Mouse (Mus musculus) layer of hippocampus, postnatal 14 days (tissue): ENCODE measurements at regions not wholly inside any gene's neighbourhood (a gene's known extent, or its start where the extent isn't known, plus 50 kb on each side); places are given as distances from the start of the nearest gene placed in this dataset.
A peak's percentile ranks its signal among the peaks of the same experiment; 100 is the strongest.

ENCODE experiments used
- DNase-seq, 2 experiments: peaks; one replicate each; pipeline ENCODE4 v3.0.0; 2021 to 2022; ENCODE audit warnings: low spot score in 2 of 2, mixed read lengths in 1 of 2

DNA sequence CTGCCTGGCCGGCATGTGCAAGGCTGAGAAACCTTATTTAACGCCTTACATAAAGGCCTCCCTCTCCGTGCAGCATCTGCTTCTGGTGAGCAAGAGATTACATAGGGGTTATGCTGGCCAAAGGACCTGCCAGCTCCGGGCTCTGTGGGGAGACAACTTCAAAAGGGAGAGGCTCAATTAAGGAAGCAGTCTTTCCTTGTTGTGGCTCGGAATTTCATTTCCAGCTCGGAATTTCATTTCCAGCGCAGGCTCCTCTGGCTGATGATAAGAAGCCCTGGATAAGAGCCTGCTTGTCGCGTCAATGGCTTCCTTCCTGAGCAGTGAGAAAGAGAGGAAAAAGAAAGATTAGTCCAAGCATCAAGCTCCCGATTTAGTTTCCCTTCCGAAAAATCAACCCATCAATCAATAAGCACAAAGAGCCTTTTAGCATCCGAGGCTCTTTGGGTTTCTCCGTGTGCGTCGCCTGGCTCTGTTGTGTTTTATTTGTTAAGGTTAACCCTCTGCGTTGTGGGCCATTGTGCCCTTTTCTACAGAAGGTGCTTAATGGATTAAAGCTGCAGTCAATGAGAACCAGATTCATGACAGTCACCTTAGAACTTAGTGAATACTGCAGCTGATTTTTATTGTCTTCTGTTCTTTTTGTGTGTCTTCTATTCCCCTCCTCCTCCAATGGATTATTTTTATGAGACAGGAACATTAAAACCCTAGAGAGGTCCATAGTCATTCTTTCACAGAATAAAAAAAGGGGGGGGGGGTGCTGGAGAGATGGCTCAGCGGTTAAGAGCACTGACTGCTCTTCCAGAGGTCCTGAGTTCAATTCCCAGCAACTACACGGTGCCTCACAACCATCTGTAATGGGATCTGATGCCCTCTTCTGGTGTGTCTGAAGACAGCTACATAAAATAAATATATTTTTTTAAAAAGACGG lies 218.3 kb downstream of the Myo1b start:
- DNase-seq, result peak; percentile 17 to 18

DNA sequence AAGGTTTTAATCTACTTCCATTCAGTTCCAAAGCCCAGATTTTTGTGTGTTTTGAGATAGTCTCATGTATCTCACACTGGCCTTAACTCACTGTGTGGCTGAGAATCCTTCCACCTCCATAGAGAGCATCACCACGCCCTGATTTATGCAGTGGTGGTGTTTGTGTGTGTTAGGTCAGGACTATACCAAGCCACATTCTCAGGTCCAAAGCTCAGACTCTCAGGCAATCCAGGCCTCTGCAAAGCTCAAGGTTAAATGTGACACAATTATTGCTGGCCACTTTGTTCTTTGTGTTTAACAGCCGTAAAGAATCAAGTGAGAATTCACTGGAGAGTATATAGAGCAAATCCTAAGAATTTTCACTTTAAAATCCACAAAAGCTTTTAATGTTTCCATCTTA lies 218.2 kb upstream of the Nabp1 start:
- no peak for DNase-seq

- DNase-seq, result no peak
Observed at GRCm38 (mm10) chr1:51690878-51691277, 212.7 kb upstream of the Nabp1 start.

DNA sequence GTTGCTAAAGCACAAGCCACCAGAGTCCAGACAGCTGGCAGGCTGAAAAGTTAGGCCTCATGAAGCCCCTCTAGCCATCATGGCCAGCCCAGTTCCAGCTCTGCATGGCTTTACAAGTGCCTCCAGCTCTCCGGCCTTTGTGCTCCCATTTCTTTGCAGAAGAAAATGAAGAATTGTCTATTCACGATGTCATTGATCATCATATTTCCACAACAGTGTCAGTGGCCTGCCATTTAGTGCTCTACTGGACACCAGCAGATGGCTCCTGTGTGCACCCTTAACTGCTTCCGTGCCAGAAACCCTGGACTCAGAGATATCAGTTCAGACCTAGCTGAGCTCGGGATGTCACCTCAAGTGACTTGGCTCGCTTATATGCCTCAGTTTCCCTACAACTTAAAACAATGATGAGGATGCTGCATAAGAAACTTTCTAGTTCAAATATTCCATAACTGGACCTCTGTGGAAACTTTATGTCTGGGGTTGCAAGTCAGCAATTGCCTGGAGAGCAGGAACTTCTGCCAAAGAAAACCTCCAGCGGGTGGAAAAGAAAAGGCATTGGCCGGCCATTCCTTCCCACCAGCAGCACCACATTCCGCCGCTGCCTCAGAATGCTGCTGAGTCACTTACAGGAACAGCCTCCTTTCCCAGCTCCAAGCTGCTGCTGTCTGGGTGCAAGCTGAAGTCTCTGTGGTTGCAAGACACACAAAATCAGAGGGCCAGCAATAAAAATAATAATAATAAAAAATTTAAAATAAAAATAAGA lies 211.4 kb upstream of the Nabp1 start:
- no peak for DNase-seq

GRCm38 (mm10) chr1:51688946-51689345 lies 210.7 kb upstream of the Nabp1 start:
- no peak for DNase-seq

- no peak for DNase-seq
Observed at GRCm38 (mm10) chr1:51688224-51688545, 210.0 kb upstream of the Nabp1 start.

- DNase-seq, result no peak
Observed at GRCm38 (mm10) chr1:51687484-51688223, 209.4 kb upstream of the Nabp1 start.

DNA sequence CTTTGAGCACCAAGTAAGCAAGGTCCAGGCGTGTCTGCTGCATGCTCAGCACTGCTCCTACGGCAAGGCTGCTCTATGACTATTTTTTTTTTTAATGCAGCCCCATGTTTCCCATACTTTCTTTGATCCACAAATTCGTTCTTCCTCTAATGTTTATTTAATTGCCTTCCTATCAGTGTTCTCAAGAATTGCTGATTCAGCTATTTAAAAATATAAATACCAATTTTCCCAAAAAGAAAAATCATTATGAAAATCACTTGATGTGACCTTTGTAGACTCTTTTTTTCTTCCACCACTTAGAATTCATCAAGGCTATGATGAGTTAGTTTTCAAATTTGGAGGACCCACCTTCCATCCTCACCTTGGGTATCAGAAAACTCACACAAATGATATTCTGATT lies 208.5 kb upstream of the Nabp1 start:
- DNase-seq, result no peak

DNA sequence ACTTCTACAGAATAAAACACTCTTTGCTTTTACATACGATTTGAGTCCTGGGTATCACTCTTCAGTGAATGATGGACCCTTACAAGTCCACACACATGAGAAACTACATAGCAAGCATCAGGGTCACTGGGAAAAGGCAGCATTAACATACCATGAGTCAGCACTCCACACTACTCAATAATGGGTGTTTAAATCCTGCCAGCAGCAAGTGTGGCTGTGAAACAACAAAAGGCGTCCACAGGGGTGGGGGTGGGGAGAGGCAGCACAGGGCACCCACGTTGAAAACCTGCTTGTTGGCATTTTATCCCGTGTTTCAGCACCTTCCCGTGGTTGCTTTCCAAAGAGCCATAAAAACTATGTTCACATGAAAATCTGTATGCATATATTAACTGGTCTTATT lies 204.0 kb upstream of the Nabp1 start:
- DNase-seq, result no peak

GRCm38 (mm10) chr1:51681872-51682271 lies 203.6 kb upstream of the Nabp1 start:
- DNase-seq, result no peak

GRCm38 (mm10) chr1:51680725-51681124 lies 202.5 kb upstream of the Nabp1 start:
- DNase-seq, result no peak

- no peak for DNase-seq
Observed at GRCm38 (mm10) chr1:51678290-51678928, 200.2 kb upstream of the Nabp1 start.

- no peak for DNase-seq
Observed at GRCm38 (mm10) chr1:51677802-51678201, 199.6 kb upstream of the Nabp1 start.

GRCm38 (mm10) chr1:51671691-51672090 lies 193.5 kb upstream of the Nabp1 start:
- DNase-seq, result no peak

DNA sequence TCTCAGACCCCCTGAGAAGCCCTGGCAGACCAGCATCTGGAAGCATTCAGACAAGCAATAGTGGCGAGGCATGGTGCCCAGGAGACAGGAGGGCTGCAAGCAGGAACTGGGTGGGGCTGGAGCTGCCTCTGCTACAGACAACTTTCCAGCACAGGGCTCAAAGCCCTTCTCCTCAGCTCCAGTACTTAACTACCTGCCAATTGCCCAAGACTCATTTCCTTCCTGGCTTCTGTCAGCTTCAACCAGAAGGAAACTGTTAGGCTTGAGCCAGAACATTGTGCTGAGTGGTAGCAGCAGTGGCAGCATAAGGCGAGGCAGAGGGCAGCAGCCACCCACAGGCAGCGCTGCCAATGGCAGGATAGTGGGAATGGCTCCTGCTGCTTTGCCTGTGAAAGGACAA lies 193.1 kb upstream of the Nabp1 start:
- peak; percentile 52 to 75 for DNase-seq

GRCm38 (mm10) chr1:51670009-51670408 lies 191.8 kb upstream of the Nabp1 start:
- no peak for DNase-seq

GRCm38 (mm10) chr1:51668881-51669280 lies 190.7 kb upstream of the Nabp1 start:
- DNase-seq, result peak in 1 of 2 experiments; percentile 42

- DNase-seq, result no peak
Observed at GRCm38 (mm10) chr1:51660531-51660930, 182.3 kb upstream of the Nabp1 start.

DNA sequence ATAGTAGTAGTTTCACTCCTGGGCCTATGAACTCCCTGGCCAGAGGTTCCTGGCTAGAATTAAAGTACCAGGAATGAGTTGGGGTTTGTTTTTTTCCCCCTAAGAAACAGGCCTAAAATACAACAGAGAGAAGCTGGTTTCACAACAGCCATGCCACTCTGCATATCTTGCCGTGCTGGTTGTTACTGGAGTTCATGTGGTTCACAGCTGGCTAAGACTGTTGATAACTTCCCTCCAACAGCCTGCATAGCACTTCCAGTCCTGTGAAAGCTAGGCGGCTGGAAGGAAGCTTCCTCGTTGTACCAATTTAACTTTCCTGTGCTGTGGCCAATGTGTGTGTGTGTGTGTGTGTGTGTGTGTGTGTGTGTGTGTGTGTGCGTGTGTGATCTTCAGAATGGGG lies 179.0 kb upstream of the Nabp1 start:
- DNase-seq, result no peak

- DNase-seq, result no peak
Observed at GRCm38 (mm10) chr1:51650653-51650995, 172.4 kb upstream of the Nabp1 start.

- DNase-seq, result peak in 1 of 2 experiments; percentile 34
Observed at GRCm38 (mm10) chr1:51649963-51650652, 171.9 kb upstream of the Nabp1 start.
